Mouse (Mus musculus) thymus, adult 2 months (tissue): Measurements from ENCODE around the gene Szt2.

Experiments used
- CTCF ChIP-seq: fragments of 200-500 bp; IDR thresholded peaks from 2 replicates; pipeline ENCODE4 v1.5.1; 2012; ENCODE audit warnings: mild to moderate bottlenecking, control low read depth, low read length, moderate library complexity, borderline replicate concordance; ENCODE audit not compliant: control insufficient read depth, poor library complexity, insufficient read depth; ENCODE audit errors: extremely low read depth
- POLR2A ChIP-seq: fragments of 200-500 bp; IDR thresholded peaks from 2 replicates; pipeline ENCODE4 v1.6.1; 2012; ENCODE audit warnings: mild to moderate bottlenecking, low read length, control low read depth, moderate library complexity; ENCODE audit not compliant: control insufficient read depth, poor library complexity, insufficient read depth; ENCODE audit errors: extremely low read depth

DNA sequence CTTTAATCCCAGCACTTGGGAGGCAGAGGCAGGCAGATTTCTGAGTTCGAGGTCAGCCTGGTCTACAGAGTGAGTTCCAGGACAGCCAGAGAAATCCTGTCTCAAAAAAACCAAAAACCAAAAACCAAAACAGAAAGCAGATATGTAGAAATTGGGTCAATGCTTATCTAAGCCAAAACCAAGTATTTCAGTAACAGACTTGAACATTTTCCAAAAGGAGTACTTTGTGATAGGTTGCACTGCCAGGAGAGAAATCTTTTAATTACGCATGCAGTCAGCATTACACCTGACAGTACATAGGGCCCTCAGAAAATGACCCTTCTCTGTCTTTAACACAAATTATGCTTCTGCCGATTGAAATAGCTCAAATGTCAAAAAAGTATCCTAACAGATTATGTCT lies 7.7 kb downstream of the Szt2 start:
- no peak for TF ChIP-seq CTCF
- TF ChIP-seq POLR2A, result no peak
